Mouse (Mus musculus) stomach, postnatal 0 days (tissue): ENCODE measurements at regions not wholly inside any gene's neighbourhood (a gene's known extent, or its start where the extent isn't known, plus 50 kb on each side); places are given as distances from the start of the nearest gene placed in this dataset.

Experiments
- ATAC-seq: fragments of 200-750 bp; cut with Nextera tagmentation; 2 replicates; pipeline ENCODE4 v1.8.0; 2017; ENCODE audit not compliant: low FRiP score, low TSS enrichment
- DNase-seq: peaks from one replicate; pipeline ENCODE4 v3.0.0-alpha.2; 2016; ENCODE audit warnings: low spot score
- H3K27ac ChIP-seq: fragments of 300-500 bp; sonication (generic); replicated peaks from 2 replicates; pipeline ENCODE4 v1.5.1; 2014; ENCODE audit warnings: mild to moderate bottlenecking, control low read depth
- H3K27me3 ChIP-seq: fragments of 300-500 bp; sonication (generic); 2 replicates; pipeline ENCODE4 v1.6.1; 2014; ENCODE audit warnings: low read length; ENCODE audit not compliant: control insufficient read depth, insufficient read depth
- H3K36me3 ChIP-seq: fragments of 300-500 bp; sonication (generic); 2 replicates; pipeline ENCODE4 v1.6.1; 2014; ENCODE audit warnings: low read length, mixed read lengths; ENCODE audit not compliant: control insufficient read depth, insufficient read depth
- H3K4me1 ChIP-seq: fragments of 300-500 bp; sonication (generic); replicated peaks from 2 replicates; pipeline ENCODE4 v1.6.1; 2014; ENCODE audit warnings: antibody characterized with exemption; ENCODE audit not compliant: control insufficient read depth, insufficient read depth
- H3K4me2 ChIP-seq: fragments of 300-500 bp; sonication (generic); replicated peaks from 2 replicates; pipeline ENCODE4 v1.6.1; 2014; ENCODE audit warnings: low read depth, mild to moderate bottlenecking, control low read depth, moderate library complexity
- H3K4me3 ChIP-seq: fragments of 300-500 bp; sonication (generic); 2 replicates; pipeline ENCODE4 v1.5.1; 2014; ENCODE audit warnings: low read depth, low read length, control low read depth
- H3K9ac ChIP-seq: fragments of 300-500 bp; sonication (generic); 2 replicates; pipeline ENCODE4 v1.6.1; 2014; ENCODE audit warnings: mild to moderate bottlenecking, low read length, control low read depth, mixed read lengths
- H3K9me3 ChIP-seq: fragments of 300-500 bp; sonication (generic); 2 replicates; pipeline ENCODE4 v1.6.1; 2016; ENCODE audit warnings: low read length; ENCODE audit not compliant: control insufficient read depth
- CTCF ChIP-seq: IDR thresholded peaks from 2 replicates; pipeline ENCODE4 v1.5.1; 2016; ENCODE audit warnings: antibody characterized with exemption, low read depth, mild to moderate bottlenecking, moderate library complexity
- EP300 ChIP-seq: optimal IDR thresholded peaks from 2 replicates; pipeline ENCODE3; 2016; ENCODE audit warnings: antibody characterized with exemption
- WGBS: fragments of 180-500 bp; shearing (Covaris S2); extraction: QIAGEN DNeasy Blood & Tissue Kit; methylation state at CpG from one replicate; pipeline ENCODE4 v1.1.7; 2014; 5-methylcytosine and 5-hydroxymethylcytosine counted together

- no peak for DNase-seq
- ATAC-seq: no peak
Measured at GRCm38 (mm10) chr9:27643916-27644315, 146.7 kb upstream of the Opcml start.

DNA sequence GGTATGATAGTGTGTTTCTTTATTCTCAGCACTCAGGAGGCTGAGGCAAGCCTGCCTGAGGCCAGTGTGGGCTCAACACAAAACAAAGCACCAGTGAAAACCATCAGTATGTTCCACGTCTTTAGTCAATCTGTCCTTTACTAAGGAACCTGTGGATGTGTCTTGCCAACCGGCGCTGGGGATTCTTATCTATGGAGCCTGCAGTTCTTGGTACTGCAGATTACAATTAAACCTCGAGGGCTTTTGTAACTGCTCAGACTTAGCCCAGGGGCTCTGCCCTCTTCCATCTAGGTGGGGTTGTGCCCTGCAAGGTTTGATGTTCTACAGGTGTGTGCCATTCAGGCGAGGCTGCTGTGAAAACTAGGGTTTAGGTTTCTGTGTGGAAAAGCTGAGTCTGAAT lies 145.1 kb upstream of the Opcml start:
- 77% methylated on average over 5 of the region's 5 CpGs for WGBS
- ATAC-seq (no peak), DNase-seq (no peak)

More at GRCm38 (mm10) chr9:27643916-27644315, 146.7 kb upstream of the Opcml start:
- Histone ChIP-seq H3K9ac (no peak overlapping the region), H3K9me3 (no peaks in the 10 kb centered on the region), H3K36me3 (no peaks in the 10 kb centered on the region), H3K4me1 (no peaks in the 10 kb centered on the region), H3K27ac (no peak overlapping the region), H3K27me3 (no peaks in the 10 kb centered on the region), H3K4me2 (no peak overlapping the region), H3K4me3 (no peak overlapping the region)
- TF ChIP-seq CTCF (no peak), EP300 (no peak)

DNA sequence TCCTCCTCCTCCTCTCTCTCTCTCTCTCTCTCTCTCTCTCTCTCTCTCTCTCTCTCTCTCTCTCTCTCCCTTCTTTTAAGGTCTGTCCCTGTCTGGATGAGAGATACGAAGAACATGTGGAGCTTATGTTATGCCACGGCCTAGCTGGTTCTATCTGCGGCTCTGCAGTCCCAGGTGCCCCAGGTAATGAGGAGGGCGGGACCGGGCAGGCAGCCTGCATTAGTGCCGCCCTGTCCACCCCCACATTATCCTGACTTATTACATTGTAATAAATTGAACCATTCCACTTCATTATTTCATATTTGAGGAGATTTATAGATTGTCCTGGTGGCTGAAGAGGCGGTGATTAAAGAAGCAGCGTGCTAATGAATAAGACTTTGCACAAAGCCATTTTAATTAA lies 144.5 kb upstream of the Opcml start:
- TF ChIP-seq EP300 (no peak), CTCF (no peak)
- Histone ChIP-seq H3K27ac (no peak overlapping the region), H3K4me2 (no peak overlapping the region), H3K9ac (no peak overlapping the region), H3K9me3 (no peaks in the 10 kb centered on the region), H3K4me3 (no peak overlapping the region), H3K36me3 (no peaks in the 10 kb centered on the region), H3K4me1 (no peaks in the 10 kb centered on the region), H3K27me3 (no peaks in the 10 kb centered on the region)
- ATAC-seq: no peak
- 88% methylated on average over 8 of the region's 8 CpGs for WGBS
- no peak for DNase-seq

More for the DNA sequence above, 145.1 kb upstream of the Opcml start:
- Histone ChIP-seq H3K4me1 (no peaks in the 10 kb centered on the region), H3K27me3 (no peaks in the 10 kb centered on the region), H3K9ac (no peak overlapping the region), H3K27ac (no peak overlapping the region), H3K4me2 (no peak overlapping the region), H3K4me3 (no peak overlapping the region), H3K9me3 (no peaks in the 10 kb centered on the region), H3K36me3 (no peaks in the 10 kb centered on the region)
- TF ChIP-seq EP300 (no peak), CTCF (no peak)

DNA sequence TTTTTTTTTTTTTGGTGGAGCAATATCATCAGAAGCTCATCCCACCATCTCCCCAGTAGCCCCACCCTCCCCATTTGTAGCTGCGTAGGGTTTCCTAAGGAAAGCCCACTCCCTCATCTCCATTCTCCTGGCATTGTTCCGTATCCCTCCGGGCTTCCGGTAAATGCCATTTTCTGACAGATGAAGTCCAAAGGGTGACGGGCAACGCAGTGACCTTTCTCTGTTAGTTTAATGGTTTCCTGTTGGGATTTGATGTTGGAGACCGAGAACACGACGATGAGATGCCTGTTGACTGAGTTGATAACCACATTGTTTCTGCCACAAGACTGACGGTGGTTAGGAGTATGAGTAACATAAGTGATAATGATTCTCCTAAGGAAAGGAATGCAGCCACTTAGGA lies 143.6 kb upstream of the Opcml start:
- Histone ChIP-seq H3K36me3 (no peaks in the 10 kb centered on the region), H3K9me3 (no peaks in the 10 kb centered on the region), H3K9ac (no peak overlapping the region), H3K4me1 (no peaks in the 10 kb centered on the region), H3K4me3 (no peak overlapping the region), H3K27ac (no peak overlapping the region), H3K27me3 (no peaks in the 10 kb centered on the region), H3K4me2 (no peak overlapping the region)
- WGBS: 54% methylated on average over 10 of the region's 10 CpGs
- ATAC-seq (no peak), DNase-seq (no peak)
- no peak for TF ChIP-seq CTCF
- no peak for TF ChIP-seq EP300

DNA sequence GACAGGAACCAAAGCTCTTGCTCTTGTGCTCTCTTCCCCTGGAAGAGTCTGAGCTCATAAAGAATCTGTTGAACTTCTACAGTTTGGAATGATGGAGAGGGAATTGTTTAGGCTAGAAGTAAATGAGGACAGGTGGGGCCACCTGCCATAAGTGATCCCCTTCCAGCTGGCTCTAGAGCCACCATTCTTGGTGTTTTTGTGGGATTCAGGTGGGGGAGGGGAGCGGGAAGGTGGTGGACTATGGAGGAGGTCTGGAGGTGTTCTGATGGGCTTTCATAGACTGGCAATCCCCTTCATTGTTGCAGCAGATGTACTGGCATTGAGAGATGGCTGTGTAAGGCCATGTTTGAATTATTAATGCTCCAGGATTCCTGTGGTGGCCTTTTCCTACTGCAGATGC lies 132.6 kb upstream of the Opcml start:
- WGBS: 93% methylated on average over 1 of the region's 1 CpGs
- TF ChIP-seq EP300 (no peak), CTCF (no peak)

DNA sequence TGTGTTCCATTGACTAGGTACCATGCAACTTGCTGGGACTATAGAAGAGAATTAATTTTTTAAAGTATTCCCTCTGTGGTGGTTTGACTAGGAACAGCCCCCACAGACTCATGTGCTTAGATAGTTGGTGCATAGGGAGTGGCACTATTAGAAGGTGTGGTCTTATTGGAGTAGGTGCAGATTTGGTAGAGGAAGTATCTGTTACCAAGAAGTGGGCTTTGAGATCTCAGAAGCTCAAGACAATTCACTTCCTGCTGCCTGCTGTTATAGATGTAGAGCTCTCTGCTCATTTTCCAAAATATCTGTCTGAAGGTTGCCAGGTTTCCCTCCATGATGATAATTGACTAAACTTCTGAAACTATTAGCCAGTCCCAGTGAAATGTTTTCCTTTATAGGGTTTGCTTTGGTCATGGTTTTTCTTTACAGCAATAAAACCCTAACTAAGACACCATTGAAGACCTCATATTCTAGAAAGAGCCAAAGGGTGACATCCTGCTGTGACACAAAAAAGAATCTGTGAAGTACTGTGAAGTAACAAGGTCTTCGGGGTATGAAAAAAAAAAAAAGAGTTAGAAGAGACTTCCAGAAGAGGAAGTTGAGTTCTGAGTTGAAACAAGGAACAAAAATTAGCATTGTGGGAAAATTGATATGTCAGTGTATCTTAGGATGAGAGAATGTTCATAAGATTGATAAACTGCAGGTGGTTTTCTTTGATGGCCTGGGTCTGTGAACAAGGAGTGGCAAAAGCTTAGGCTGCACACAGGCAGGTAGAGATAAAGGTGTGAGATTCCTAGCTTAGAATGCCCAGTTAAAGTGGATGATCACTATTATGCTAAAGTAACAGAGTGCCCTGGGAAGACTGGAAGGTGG lies 128.9 kb upstream of the Opcml start:
- WGBS: 83% methylated on average over 1 of the region's 1 CpGs
- Histone ChIP-seq H3K27ac (no peak overlapping the region), H3K36me3 (no peaks in the 10 kb centered on the region), H3K9me3 (no peaks in the 10 kb centered on the region), H3K9ac (no peak overlapping the region), H3K4me3 (no peak overlapping the region), H3K4me1 (no peaks in the 10 kb centered on the region), H3K4me2 (no peak overlapping the region), H3K27me3 (no peaks in the 10 kb centered on the region)
- DNase-seq (no peak), ATAC-seq (no peak)
- no peak for TF ChIP-seq EP300

More for the DNA sequence above, 132.6 kb upstream of the Opcml start:
- no peaks in the 10 kb centered on the region for H3K27me3 ChIP-seq
- no peak for DNase-seq
- no peaks in the 10 kb centered on the region for H3K9me3 ChIP-seq
- H3K27ac ChIP-seq: no peak overlapping the region
- no peaks in the 10 kb centered on the region for H3K36me3 ChIP-seq
- H3K4me2 ChIP-seq: no peak overlapping the region
- H3K4me1 ChIP-seq: no peaks in the 10 kb centered on the region
- H3K9ac ChIP-seq: no peak overlapping the region
- H3K4me3 ChIP-seq: no peak overlapping the region
- no peak for ATAC-seq
